Mouse (Mus musculus) adipocyte (in vitro differentiated cells): ENCODE results near the gene Psmd6.

ENCODE experiments used
- DNase-seq: peaks from one replicate; pipeline ENCODE4 v3.0.0-alpha.2; 2016; ENCODE audit warnings: low spot score

Psmd6 gene

DNA sequence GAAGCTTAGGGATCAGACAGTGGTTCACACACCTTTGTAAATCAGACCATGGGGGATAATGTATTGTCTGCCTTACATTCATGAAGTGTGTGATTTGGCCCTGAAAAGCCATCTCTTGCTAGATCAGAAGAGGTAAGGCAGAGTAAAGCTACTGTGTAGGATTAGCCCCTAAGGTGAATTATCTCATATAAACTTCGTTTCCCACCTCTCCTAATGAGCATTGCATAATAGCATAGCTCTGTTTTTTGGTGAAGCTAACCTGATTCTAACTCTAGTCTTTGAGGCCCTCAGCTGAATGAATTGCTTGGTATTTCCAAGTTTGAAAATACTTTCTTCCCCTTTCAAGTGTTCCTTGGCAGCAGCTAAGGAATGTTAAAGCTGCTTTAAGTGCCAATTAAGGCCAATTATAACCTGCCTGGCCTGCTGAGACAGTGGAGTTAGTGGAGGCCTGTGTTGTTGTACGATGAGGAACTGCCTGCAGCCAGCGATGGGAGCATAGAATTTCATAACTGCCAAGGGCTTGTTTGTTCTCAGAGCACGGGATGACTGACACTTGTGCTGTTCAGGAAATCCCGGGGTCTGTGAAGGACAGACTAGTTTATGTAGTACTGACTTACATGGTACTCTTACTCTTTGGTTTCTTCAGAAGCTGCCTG is 56.2 kb downstream of the Psmd6 start:
- peak; percentile 24 for DNase-seq

DNA sequence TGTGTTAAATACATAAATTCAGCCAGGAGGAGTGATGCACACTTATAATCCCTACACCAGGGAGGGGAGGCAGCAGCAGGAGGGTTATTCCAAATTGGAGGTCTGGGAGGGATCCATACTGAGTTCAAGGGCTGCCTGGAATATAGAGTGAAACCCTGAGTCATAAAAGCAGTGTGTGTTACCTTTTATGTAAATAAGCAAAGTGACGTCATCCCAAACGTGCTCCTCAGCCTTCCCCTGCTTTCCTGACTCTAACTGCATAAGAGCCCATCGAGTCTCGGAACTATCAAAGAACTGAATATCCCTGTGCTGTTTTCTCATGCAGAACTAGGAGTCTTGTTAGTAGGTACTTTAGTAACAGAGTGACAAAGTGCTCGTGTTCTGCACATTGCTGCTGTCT is 57.4 kb downstream of the Psmd6 start:
- no peak for DNase-seq

DNA sequence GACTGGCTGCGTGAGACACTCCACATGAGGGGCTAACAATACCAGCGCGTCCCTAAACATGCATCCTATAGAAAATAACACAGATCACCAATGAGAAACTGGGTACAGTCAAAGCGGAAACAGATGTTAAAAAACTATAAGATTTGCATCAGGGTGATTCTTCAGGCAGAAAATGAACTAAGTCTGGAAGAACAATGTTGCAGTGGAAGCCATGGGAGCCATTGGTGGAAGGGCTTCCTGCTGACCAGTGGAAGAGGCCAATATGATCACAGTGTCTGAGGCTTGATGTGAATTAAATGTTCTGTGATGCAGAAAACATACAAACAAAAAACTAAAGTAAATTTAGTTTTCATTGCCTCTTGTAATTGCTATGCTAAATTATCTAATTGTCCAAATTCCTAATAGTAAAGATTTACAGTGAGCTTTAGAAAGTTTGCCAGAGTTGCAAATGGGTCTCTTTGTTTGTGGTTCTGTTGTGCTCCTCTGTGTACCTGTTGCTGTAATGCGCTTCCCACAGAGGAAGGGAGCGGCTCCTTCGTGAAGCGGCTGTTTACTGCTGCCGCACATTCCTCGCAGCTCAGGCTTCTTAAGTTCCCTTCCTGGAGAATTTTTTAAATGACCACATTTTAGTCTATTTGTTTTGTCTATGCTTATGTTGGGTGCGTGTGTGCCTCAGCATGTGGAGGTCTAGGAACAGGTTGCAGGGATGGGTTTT is 58.1 kb downstream of the Psmd6 start:
- no peak for DNase-seq
